Mouse (Mus musculus) heart, adult 2 months (tissue): ENCODE measurements around the gene Slc29a2. TPM values are rescaled to one million over a fixed set of nuclear protein-coding genes. Genes with fewer than 3 reads are reported as not detected.
"Not testable (repeated sequence)": the region's sequence is repeated elsewhere in the genome, so short reads cannot be mapped to it uniquely, and the experiment has no call there.

Source experiments
- DNase-seq, 2 experiments: peaks; one replicate each; pipeline ENCODE4 v3.0.0; 2021
- H3K27ac ChIP-seq: fragments of 200-600 bp; 2 replicates; pipeline ENCODE4 v1.8.1; 2022
- H3K27me3 ChIP-seq: fragments of 200-500 bp; 2 replicates; pipeline ENCODE4 v1.6.1; 2012; ENCODE audit warnings: mild to moderate bottlenecking, low read length, inconsistent platforms, mixed read lengths; ENCODE audit not compliant: control insufficient read depth, insufficient read depth
- H3K36me3 ChIP-seq: fragments of 200-500 bp; 2 replicates; pipeline ENCODE4 v1.6.1; 2012; ENCODE audit warnings: low read length, inconsistent platforms; ENCODE audit not compliant: control insufficient read depth, insufficient read depth
- H3K4me1 ChIP-seq: fragments of 200-500 bp; 2 replicates; pipeline ENCODE4 v1.6.1; 2011; ENCODE audit warnings: low read length; ENCODE audit not compliant: control insufficient read depth, insufficient read depth
- H3K4me3 ChIP-seq: fragments of 200-600 bp; 2 replicates; pipeline ENCODE4 v1.8.1; 2022
- H3K79me2 ChIP-seq: fragments of 200-500 bp; replicated peaks from 2 replicates; pipeline ENCODE4 v1.6.1; 2012; ENCODE audit warnings: mild to moderate bottlenecking, inconsistent platforms, low read length, moderate library complexity, mixed read lengths; ENCODE audit not compliant: control insufficient read depth, insufficient read depth
- H3K9ac ChIP-seq: fragments of 200-500 bp; 2 replicates; pipeline ENCODE4 v1.6.1; 2012; ENCODE audit warnings: low read depth, mild to moderate bottlenecking, control low read depth, inconsistent platforms, low read length, mixed read lengths
- CTCF ChIP-seq: fragments of 200-600 bp; IDR thresholded peaks from 2 replicates; pipeline ENCODE4 v1.8.1; 2022; ENCODE audit warnings: antibody characterized with exemption, mild to moderate bottlenecking, moderate library complexity
- EP300 ChIP-seq: fragments of 200-500 bp; IDR thresholded peaks from 2 replicates; pipeline ENCODE4 v1.6.1; 2011; ENCODE audit warnings: low read depth, low read length, control low read depth; ENCODE audit not compliant: insufficient read depth
- POLR2A ChIP-seq: fragments of 200-500 bp; IDR thresholded peaks from 2 replicates; pipeline ENCODE4 v1.6.1; 2011; ENCODE audit warnings: mild to moderate bottlenecking, low read depth, low read length, control low read depth; ENCODE audit not compliant: insufficient read depth
- WGBS: fragments of 180-500 bp; shearing (Covaris S2); methylation state at CpG from one replicate; pipeline ENCODE4 v1.1.7; 2018; 5-methylcytosine and 5-hydroxymethylcytosine counted together
- intact Hi-C: fragments of 180-260 bp; cut with DNase I; formaldehyde crosslinking; loops from one replicate; pipeline ENCODE4 v1.15.1; 2025
- polyA plus RNA-seq: library from polyadenylated mRNA; depleted of rRNA; stranded (reverse); fragments of >200 nt; gene quantifications from 2 replicates; pipeline ENCODE4 v1.2.3, GENCODE M21; 2012
- total RNA-seq, 2 experiments: library from RNA; stranded (reverse); gene quantifications; 2 replicates each; pipeline ENCODE4 v1.2.3; 2021

Slc29a2 gene
- total and polyA plus RNA-seq, 3 experiments: 10.8 to 35.7 (median 11.4) TPM

DNA sequence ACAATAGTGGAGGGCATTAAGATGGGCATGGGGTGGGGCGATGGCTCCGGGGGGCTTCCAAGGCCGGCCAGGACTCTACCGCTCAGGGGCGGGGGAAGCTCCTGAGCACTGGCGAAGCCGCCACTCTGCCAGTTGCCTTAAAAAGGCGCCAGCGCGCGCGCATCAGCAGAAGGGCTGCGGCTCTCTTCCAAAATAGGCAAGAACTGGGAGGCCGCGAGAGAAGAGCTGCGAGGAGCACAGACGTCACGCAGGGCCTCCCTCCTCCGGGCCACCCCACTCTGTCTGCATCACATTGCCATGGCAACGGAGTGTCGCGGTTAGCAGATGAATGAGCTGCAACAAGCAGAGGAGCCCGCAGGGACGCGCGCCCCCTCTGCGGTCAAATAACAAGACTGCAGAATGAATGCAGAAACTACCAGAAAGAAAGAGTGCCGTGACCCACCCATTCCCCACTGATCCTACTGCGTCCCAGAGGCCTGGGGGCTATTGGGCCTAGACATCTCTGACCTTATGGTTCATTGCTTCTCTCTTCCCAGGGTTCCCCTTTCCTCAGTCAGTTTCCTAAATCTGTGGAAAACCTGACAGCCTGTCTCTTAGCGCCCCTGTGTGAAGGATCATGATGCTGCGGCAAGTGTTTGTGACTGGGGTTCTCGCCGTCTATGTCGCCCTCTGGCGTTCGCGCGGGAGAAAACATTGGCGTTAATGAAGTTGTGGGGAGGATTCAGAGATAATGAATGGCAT, 21.8 kb upstream of the Slc29a2 start:
- H3K4me3 ChIP-seq: 0 out of 2 replicates have a peak overlapping the region, but pooled peaks have one; percentile 3
- DNase-seq: peak; percentile 75 to 81
- H3K27ac ChIP-seq: no peak overlapping the region
- intact Hi-C loops: loop anchor here (1.0 to 10.0 kb wide), 3 partner anchors 21 to 247 kb away; partner anchors contain the start of genes Mrpl11 and Rbm4b
- no peaks in the 10 kb centered on the region for H3K36me3 ChIP-seq
- WGBS: under 1% methylated on average over 39 of the region's 39 CpGs
- no peaks in the 10 kb centered on the region for H3K79me2 ChIP-seq
- no peaks in the 10 kb centered on the region for H3K27me3 ChIP-seq
- TF ChIP-seq EP300: peak; percentile 92
- TF ChIP-seq CTCF: peak; percentile 85
- TF ChIP-seq POLR2A: no peak
- H3K9ac ChIP-seq: no peak overlapping the region
- no peaks in the 10 kb centered on the region for H3K4me1 ChIP-seq

- H3K27ac ChIP-seq, H3K79me2 ChIP-seq: not testable (repeated sequence)
- 49% methylated on average over 2 of the region's 2 CpGs for WGBS
Observed at GRCm38 (mm10) chr19:5003644-5004043, 20.0 kb upstream of the Slc29a2 start.

DNA sequence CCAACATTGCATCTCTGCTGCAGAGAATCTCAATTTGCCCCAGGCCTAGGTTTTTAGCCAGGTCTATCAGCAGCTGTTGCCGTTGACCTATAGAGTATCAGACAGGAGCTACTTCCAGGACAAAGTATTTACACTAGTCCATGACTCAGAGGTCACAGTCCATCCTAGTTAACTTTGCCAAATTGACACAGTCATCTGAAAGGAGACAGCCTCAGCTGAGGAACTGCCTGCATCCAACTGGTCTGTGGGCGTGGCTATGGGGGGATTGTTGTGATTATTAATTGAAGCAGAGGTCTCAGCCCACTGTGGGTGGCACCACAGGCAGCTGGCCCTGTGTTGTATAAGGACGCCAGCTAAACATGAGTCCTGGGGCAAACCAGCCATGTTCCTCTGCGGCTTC, 18.7 kb upstream of the Slc29a2 start:
- no peaks in the 10 kb centered on the region for H3K27me3 ChIP-seq
- WGBS: 58% methylated on average over 4 of the region's 4 CpGs
- TF ChIP-seq CTCF (no peak), POLR2A (no peak), EP300 (no peak)
- no peaks in the 10 kb centered on the region for H3K79me2 ChIP-seq
- no peak overlapping the region for H3K4me3 ChIP-seq
- no peak overlapping the region for H3K27ac ChIP-seq
- intact Hi-C loops: loop anchor here (10.0 kb wide), 1 partner anchor 250 kb away; the partner anchor contains the start of gene Rbm4b
- no peaks in the 10 kb centered on the region for H3K36me3 ChIP-seq
- no peak overlapping the region for H3K9ac ChIP-seq
- no peak for DNase-seq
- H3K4me1 ChIP-seq: no peaks in the 10 kb centered on the region

More at GRCm38 (mm10) chr19:5003644-5004043, 20.0 kb upstream of the Slc29a2 start:
- not testable (repeated sequence) for H3K4me1 ChIP-seq, H3K36me3 ChIP-seq, H3K27me3 ChIP-seq, H3K4me3 ChIP-seq, DNase-seq, H3K9ac ChIP-seq
- intact Hi-C loops: loop anchor here (10.0 kb wide), 1 partner anchor 249 kb away; the partner anchor contains the start of gene Rbm4b
- TF ChIP-seq CTCF: peak; percentile 25

- no peaks in the 10 kb centered on the region for H3K27me3 ChIP-seq
- TF ChIP-seq POLR2A: no peak
- TF ChIP-seq EP300: no peak
- no peak for TF ChIP-seq CTCF
- H3K9ac ChIP-seq: no peak overlapping the region
- 24% methylated on average over 8 of the region's 8 CpGs for WGBS
- peaks cover 1% of the 10 kb centered on the region for H3K4me1 ChIP-seq
- no peak overlapping the region for H3K4me3 ChIP-seq
- intact Hi-C loops: no loop called here
- DNase-seq: no peak
- H3K79me2 ChIP-seq: no peaks in the 10 kb centered on the region
- no peaks in the 10 kb centered on the region for H3K36me3 ChIP-seq
- H3K27ac ChIP-seq: no peak overlapping the region
Observed at GRCm38 (mm10) chr19:5013138-5013537, 10.5 kb upstream of the Slc29a2 start.

GRCm38 (mm10) chr19:5014961-5015398, 8.7 kb upstream of the Slc29a2 start:
- H3K4me1 ChIP-seq: peaks cover 1% of the 10 kb centered on the region
- H3K36me3 ChIP-seq: no peaks in the 10 kb centered on the region
- no peaks in the 10 kb centered on the region for H3K79me2 ChIP-seq
- H3K27me3 ChIP-seq: no peaks in the 10 kb centered on the region
- intact Hi-C loops: no loop called here
- TF ChIP-seq CTCF: peak; percentile 78
- TF ChIP-seq EP300: no peak
- no peak overlapping the region for H3K27ac ChIP-seq
- peak in 1 of 2 experiments; percentile 38 for DNase-seq
- no peak overlapping the region for H3K4me3 ChIP-seq
- 19% methylated on average over 8 of the region's 8 CpGs for WGBS
- H3K9ac ChIP-seq: no peak overlapping the region

DNA sequence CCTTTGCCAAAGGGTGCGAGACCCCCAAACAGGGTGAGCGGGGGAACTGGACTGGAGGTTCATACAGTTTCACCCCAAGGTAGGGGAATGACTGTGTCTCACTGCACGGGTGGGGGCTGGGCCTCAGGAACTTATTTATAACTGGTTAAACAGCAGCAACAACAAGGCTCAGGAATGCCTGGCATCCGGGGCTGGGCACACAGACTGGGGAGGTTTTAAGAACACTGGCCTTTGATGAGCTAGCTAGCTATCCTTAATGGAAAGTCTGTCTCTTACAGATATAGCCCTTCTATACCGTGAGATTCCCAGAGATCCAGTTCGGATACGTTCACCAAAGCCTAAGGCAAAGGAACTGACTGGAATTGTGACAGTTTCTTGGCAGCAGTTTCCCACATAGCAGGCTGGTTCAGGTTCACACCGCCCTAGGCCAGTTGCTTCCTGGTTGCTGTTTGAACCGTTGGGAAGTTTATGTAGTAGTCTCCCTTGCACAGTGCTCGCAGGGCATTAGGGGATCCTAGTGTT, 7.4 kb upstream of the Slc29a2 start:
- peak overlapping the region; percentile 60 for H3K27ac ChIP-seq
- TF ChIP-seq EP300 (no peak), POLR2A (peak; percentile 64)
- intact Hi-C loops: loop anchor here (2.0 kb wide), 1 partner anchor 57 kb away; no protein-coding TSS in a partner anchor
- WGBS: 22% methylated on average over 10 of the region's 10 CpGs
- no peak overlapping the region for H3K4me3 ChIP-seq
- H3K79me2 ChIP-seq: no peaks in the 10 kb centered on the region
- H3K9ac ChIP-seq: no peak overlapping the region
- no peaks in the 10 kb centered on the region for H3K27me3 ChIP-seq
- H3K4me1 ChIP-seq: peaks cover 1% of the 10 kb centered on the region
- peak in 1 of 2 experiments; percentile 49 for DNase-seq
- H3K36me3 ChIP-seq: no peaks in the 10 kb centered on the region
